Mouse (Mus musculus) olfactory bulb, adult 2 months (tissue): ENCODE measurements around the gene Ctxn1. TPM values are rescaled to one million over a fixed set of nuclear protein-coding genes. Genes with fewer than 3 reads are reported as not detected.
A peak's percentile ranks its signal among the peaks of the same experiment; 100 is the strongest.
"Not testable (repeated sequence)": the region's sequence is repeated elsewhere in the genome, so short reads cannot be mapped to it uniquely, and the experiment has no call there.

Experiments used
- H3K27ac ChIP-seq: fragments of 200-500 bp; 2 replicates; pipeline ENCODE4 v1.5.1; 2012; ENCODE audit warnings: low read depth, low read length; ENCODE audit not compliant: insufficient read depth
- H3K4me1 ChIP-seq: fragments of 200-500 bp; 2 replicates; pipeline ENCODE4 v1.6.1; 2012; ENCODE audit warnings: low read length; ENCODE audit not compliant: control insufficient read depth, insufficient read depth
- H3K4me3 ChIP-seq: fragments of 200-500 bp; 2 replicates; pipeline ENCODE4 v1.5.1; 2012; ENCODE audit warnings: mild to moderate bottlenecking, low read depth, low read length, moderate library complexity; ENCODE audit not compliant: insufficient read depth
- CTCF ChIP-seq: fragments of 200-500 bp; IDR thresholded peaks from 2 replicates; pipeline ENCODE4 v1.5.1; 2012; ENCODE audit warnings: low read depth, mild to moderate bottlenecking, low read length, moderate library complexity; ENCODE audit not compliant: insufficient read depth
- POLR2A ChIP-seq: fragments of 200-500 bp; IDR thresholded peaks from 2 replicates; pipeline ENCODE4 v1.6.1; 2012; ENCODE audit warnings: mild to moderate bottlenecking, low read depth, low read length, moderate library complexity; ENCODE audit not compliant: insufficient read depth
- WGBS: fragments of 180-500 bp; shearing (Covaris S2); methylation state at CpG from one replicate; pipeline ENCODE4 v1.1.7; 2018; 5-methylcytosine and 5-hydroxymethylcytosine counted together
- polyA plus RNA-seq: library from polyadenylated mRNA; stranded (reverse); fragments of >200 nt; gene quantifications from 2 replicates; pipeline ENCODE4 v1.2.4, GENCODE M21; 2012; ENCODE audit warnings: low replicate concordance; ENCODE audit not compliant: missing spikeins, insufficient read depth, insufficient read length

The Ctxn1 gene
- polyA plus RNA-seq, 1 experiment: not detected

DNA sequence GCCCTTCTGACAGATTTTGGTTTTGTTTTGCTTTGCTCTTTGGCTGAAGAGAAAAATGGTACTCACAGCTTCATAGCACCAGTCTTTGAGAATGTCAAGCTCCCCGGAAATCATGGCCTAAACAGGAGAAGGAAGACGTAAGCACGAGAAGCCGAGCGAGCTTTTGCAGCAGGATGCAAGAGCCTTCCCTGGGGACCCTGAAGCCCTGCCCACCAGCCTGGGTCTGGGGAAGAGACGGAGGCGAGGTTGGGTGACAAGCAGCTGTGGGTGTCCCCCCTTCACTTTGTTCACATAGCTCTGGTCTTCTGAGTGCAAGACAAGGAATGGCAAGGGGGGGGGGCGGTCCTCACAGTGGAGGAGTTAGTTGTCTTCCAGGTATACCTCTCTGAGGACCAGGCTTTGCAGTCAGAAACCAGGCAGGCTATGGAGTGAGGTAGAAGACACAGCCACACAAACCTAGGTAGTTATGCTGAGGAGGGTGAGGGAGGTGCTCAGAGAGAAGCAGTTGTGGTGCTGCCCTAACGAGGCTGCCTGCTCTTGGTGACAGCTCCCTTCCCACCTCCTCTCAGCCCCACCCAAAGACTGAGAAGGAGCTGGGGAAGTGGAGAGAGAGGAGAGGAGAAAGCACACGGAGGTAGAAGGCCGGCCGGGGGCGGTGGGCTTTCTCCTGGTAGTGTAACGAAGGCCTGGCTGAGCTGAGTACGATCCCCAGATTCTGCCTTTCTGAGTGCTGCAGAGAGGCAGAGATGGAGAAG, 6.3 kb upstream of the Ctxn1 start:
- 67% methylated on average over 15 of the region's 15 CpGs for WGBS
- H3K4me1 ChIP-seq: peaks cover 22% of the 10 kb centered on the region
- TF ChIP-seq CTCF (no peak), POLR2A (no peak)
- peak overlapping the region; percentile 49 for H3K27ac ChIP-seq
- no peak overlapping the region for H3K4me3 ChIP-seq

DNA sequence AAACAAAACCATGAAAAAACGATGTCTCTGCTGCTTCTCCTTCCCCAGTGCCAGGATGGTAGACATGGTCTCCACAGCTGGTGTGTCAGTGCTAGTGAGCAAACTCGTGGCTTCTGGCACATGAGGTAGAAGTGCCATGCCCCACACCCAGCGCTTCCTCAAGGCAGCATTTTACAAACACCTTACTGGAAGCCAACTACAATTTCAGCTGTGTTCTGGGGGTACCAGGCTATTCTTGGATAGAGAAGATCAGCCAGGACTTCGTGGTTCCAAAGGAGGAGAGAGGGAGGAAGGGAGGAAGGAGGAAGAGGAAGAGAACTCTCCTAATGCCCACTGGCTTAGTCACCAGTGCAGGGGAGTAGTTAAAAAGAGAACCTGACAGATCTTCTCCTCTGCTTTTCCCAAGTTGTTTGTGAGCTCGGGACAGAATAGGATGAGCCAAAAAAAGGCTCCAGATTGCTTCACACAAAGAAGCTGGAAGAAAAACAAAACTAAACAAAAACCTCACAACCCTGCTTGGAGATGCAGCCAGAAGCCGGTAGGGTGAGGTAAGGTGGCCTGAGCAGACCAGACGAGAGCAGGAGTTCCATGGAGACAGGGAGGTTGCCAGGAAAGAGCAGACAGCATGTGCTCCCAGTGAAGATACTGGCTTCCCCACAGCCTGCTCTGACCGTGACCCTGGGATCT, 4.2 kb upstream of the Ctxn1 start:
- Histone ChIP-seq H3K4me3 (no peak overlapping the region), H3K27ac (peak overlapping the region; percentile 91), H3K4me1 (peaks cover 37% of the 10 kb centered on the region)
- TF ChIP-seq CTCF (no peak), POLR2A (no peak)
- 44% methylated on average over 8 of the region's 8 CpGs for WGBS

DNA sequence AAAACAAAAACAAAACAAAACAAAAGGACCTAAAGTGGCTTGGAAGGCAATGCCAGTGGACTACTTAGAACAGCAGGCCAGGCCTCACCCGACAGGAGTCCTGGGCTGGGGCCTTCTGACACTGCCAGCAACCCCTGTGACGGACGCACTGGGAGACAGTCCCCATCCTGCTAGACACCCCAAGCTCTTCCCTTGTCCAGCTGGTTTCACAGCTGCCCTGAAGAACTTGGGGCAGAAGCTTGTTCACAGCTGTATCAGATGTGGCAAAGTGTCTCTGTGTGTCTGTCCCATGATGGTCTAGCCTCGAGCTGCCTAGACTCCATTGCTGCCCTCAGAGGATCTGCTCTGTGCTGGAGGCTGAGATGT, 714 bp upstream of the Ctxn1 start:
- WGBS: 84% methylated on average over 4 of the region's 4 CpGs
- H3K27ac ChIP-seq: 0 out of 2 replicates have a peak overlapping the region, but pooled peaks have one; percentile 62

DNA sequence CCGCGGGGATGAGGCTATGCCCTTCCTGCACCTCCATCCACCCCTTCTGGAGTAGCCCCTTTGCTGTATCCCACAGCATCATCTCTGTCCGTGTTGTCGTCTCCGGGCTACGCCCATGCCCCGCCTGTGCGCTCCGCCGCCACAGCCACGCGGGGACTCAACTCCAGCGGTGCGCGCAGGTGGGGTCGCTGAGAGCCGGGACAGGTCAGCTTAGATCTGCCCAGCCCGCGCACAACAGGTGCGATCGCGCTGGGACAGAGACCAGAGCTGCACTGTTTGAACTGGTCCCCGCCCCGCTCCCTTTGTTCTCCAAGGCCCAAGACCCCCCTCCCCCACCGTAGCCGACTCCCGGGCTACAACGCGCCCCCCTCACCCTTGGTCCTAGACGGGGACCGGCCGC, 396 bp downstream of the Ctxn1 start:
- H3K4me3 ChIP-seq: peak overlapping the region; percentile 95

More for the DNA sequence above, 714 bp upstream of the Ctxn1 start:
- H3K4me1 ChIP-seq: peaks cover 47% of the 10 kb centered on the region
- H3K4me3 ChIP-seq: no peak overlapping the region
- TF ChIP-seq CTCF (no peak), POLR2A (no peak)

DNA sequence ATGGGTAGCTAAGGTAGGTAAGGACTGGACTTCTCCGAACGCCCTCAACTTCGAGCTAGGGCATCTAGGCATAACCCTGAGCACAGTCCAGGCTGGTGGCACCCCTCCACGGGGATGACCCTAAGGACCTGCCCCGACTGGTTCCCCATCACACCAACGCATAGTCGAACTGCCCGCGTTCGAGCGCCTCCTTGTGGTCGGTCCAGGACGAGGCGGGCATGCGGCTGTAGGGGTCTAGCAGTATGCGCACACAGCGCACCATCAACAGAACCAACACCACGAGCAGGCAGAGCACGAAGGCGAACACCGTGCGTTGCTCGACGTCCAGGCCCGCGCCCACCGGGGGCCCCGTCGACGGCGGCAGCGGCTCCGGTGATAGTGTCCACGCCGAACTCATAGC, 841 bp downstream of the Ctxn1 start:
- 3% methylated on average over 35 of the region's 35 CpGs for WGBS
- Histone ChIP-seq H3K4me1 (peaks cover 47% of the 10 kb centered on the region), H3K4me3 (peak overlapping the region; percentile 95), H3K27ac (peak overlapping the region; percentile 92)
- peak; percentile 92 for TF ChIP-seq CTCF
- no peak for TF ChIP-seq POLR2A

More for the DNA sequence above, 396 bp downstream of the Ctxn1 start:
- peaks cover 47% of the 10 kb centered on the region for H3K4me1 ChIP-seq
- peak overlapping the region; percentile 92 for H3K27ac ChIP-seq
- TF ChIP-seq CTCF (no peak), POLR2A (no peak)
- under 1% methylated on average over 32 of the region's 32 CpGs for WGBS

DNA sequence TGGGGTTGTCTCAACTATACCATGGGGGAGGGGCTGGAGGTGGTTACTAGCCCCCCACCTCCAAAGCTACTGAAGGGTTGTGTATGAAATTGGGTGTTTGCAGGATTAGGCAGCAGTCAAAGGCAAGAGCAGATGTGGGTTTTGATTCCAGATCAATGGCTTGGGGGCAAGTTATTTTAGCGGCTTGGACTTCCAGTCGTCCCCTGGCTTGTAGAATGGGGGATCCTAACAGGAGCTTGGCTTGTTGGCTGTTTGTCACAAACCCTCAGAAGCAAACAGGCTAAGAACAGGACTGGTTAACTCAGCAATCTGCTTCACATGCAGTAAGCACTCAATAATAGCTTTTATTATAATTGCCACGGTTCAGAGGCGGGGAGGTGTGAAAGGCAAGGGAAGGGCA, 1.7 kb downstream of the Ctxn1 start:
- Histone ChIP-seq H3K4me1 (peaks cover 50% of the 10 kb centered on the region), H3K4me3 (peak overlapping the region; percentile 95), H3K27ac (peak overlapping the region; percentile 92)
- no peak for TF ChIP-seq POLR2A
- TF ChIP-seq CTCF: no peak
- WGBS: 23% methylated on average over 4 of the region's 4 CpGs

DNA sequence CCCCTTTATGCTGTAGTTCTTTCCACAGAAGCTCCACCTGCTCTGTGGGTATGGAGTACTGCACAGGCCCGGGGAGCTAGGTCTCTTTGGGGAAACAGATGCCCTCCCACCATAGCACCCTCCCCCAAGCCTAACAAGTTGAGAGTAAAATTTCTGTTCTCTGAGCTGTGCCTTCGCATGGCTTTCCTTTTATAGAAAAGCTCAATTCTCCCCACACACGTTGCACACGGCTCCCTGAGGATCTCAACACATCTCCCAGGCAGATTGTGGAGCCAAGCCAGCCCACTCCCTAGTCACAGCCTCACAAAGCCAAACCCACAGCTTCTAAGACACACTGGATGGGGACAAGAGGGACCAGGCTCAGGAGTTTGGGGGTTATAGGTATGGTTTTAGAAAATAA, 2.2 kb downstream of the Ctxn1 start:
- 10% methylated on average over 4 of the region's 4 CpGs for WGBS
- TF ChIP-seq POLR2A: no peak; the same call in 1 of the 2 replicates
- peaks cover 51% of the 10 kb centered on the region for H3K4me1 ChIP-seq
- peak overlapping the region; percentile 92 for H3K27ac ChIP-seq
- 0 out of 2 replicates have a peak overlapping the region, but pooled peaks have one; percentile 95 for H3K4me3 ChIP-seq

DNA sequence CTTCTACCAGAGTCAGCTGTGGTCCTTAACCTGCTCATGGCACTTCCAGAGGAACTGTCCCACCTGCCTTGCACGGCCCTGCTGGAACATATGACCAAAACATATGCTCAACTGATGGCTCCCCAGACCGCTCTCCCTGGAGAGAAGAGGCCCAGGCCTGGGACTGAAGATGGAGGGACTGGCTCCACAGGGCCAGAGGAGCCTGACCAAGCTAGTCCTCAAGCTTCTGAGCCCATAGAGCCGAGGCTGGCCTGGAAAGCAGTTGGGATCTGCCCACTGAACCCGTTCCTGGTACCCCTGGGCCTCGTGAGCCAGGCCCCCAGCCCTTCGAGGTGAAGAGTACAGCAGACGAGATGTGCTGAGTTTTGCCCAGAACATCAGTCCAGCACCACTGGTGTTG, 3.6 kb downstream of the Ctxn1 start:
- WGBS: 89% methylated on average over 7 of the region's 7 CpGs
- not testable (repeated sequence) for H3K4me3 ChIP-seq
- Histone ChIP-seq H3K27ac (0 out of 2 replicates have a peak overlapping the region, but pooled peaks have one; percentile 89), H3K4me1 (peaks cover 53% of the 10 kb centered on the region)

DNA sequence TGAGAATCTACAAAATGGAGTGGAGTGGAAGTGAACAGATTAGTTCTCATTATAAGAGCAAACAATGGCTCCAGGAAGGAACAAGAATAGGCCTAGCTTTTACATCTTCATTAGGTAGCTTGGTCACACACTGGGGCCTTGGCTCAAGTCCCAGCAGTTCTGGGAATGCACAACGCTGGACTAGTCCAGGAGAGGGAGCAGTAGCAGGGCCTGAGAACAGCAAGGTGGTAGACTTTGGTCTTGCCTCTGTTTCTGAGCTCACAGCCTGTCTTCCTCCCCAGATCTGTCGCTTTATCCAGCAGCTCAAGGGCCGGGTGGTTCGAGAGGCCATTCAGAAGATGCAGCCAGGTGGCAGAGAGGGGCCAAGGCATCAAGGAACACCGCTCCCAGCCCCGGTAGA, 5.1 kb downstream of the Ctxn1 start:
- no peak for TF ChIP-seq CTCF
- TF ChIP-seq POLR2A: no peak
- H3K4me3 ChIP-seq: peak overlapping the region; percentile 13; the same call in 1 of the 2 replicates
- WGBS: 25% methylated on average over 6 of the region's 6 CpGs
- no peak overlapping the region for H3K27ac ChIP-seq
- H3K4me1 ChIP-seq: peaks cover 46% of the 10 kb centered on the region
